Mouse (Mus musculus) lung, postnatal 36 days (tissue): Measurements from ENCODE around the gene Mettl11b.
A peak's percentile ranks its signal among the peaks of the same experiment; 100 is the strongest.
"Not testable (repeated sequence)": the region's sequence is repeated elsewhere in the genome, so short reads cannot be mapped to it uniquely, and the experiment has no call there.

Source experiments
- DNase-seq: peaks from one replicate; pipeline ENCODE4 v3.0.0; 2022; ENCODE audit warnings: mixed read lengths

Gene Mettl11b

GRCm38 (mm10) chr1:163725106-163725759, at the start of gene Mettl11b:
Mettl11b (minus strand) TSS chr1:163725232.
- peak; percentile 3 for DNase-seq

- no peak for DNase-seq
Measured at GRCm38 (mm10) chr1:163757462-163758207, 32.6 kb upstream of the Mettl11b start.

- DNase-seq: no peak
Measured at GRCm38 (mm10) chr1:163751360-163751992, 26.4 kb upstream of the Mettl11b start.

GRCm38 (mm10) chr1:163737239-163737533, 12.2 kb upstream of the Mettl11b start:
- DNase-seq: no peak

- DNase-seq: no peak
Measured at GRCm38 (mm10) chr1:163736441-163737238, 11.6 kb upstream of the Mettl11b start.

GRCm38 (mm10) chr1:163731166-163731565, 6.1 kb upstream of the Mettl11b start:
- DNase-seq: not testable (repeated sequence)

GRCm38 (mm10) chr1:163723913-163724312, 1.1 kb downstream of the Mettl11b start:
- DNase-seq: peak; percentile 9

- DNase-seq: no peak
Measured at GRCm38 (mm10) chr1:163708618-163709017, 16.4 kb downstream of the Mettl11b start.

- DNase-seq: no peak
Measured at GRCm38 (mm10) chr1:163700571-163700970, 24.5 kb downstream of the Mettl11b start.

GRCm38 (mm10) chr1:163699702-163700101, 25.3 kb downstream of the Mettl11b start:
- no peak for DNase-seq

- no peak for DNase-seq
Measured at GRCm38 (mm10) chr1:163691860-163692259, 33.2 kb downstream of the Mettl11b start.

GRCm38 (mm10) chr1:163682935-163683430, 42.0 kb downstream of the Mettl11b start:
- DNase-seq: no peak

GRCm38 (mm10) chr1:163682127-163682526, 42.9 kb downstream of the Mettl11b start:
- DNase-seq: no peak

- no peak for DNase-seq
Measured at GRCm38 (mm10) chr1:163672866-163673265, 52.2 kb downstream of the Mettl11b start.

- DNase-seq: no peak
Measured at GRCm38 (mm10) chr1:163671326-163671725, 53.7 kb downstream of the Mettl11b start.

GRCm38 (mm10) chr1:163670702-163671101, 54.3 kb downstream of the Mettl11b start:
- DNase-seq: no peak

GRCm38 (mm10) chr1:163669936-163670335, 55.1 kb downstream of the Mettl11b start:
- DNase-seq: no peak

- DNase-seq: no peak
Measured at GRCm38 (mm10) chr1:163662416-163662815, 62.6 kb downstream of the Mettl11b start.

- no peak for DNase-seq
Measured at GRCm38 (mm10) chr1:163658535-163658928, 66.5 kb downstream of the Mettl11b start.

- DNase-seq: no peak
Measured at GRCm38 (mm10) chr1:163657766-163658534, 67.1 kb downstream of the Mettl11b start.

- DNase-seq: no peak
Measured at GRCm38 (mm10) chr1:163657056-163657455, 68.0 kb downstream of the Mettl11b start.

GRCm38 (mm10) chr1:163656432-163656831, 68.6 kb downstream of the Mettl11b start:
- no peak for DNase-seq
